Mouse (Mus musculus) left cerebral cortex, postnatal 36 days (tissue): Measurements from ENCODE around the gene Zfp638. TPM values are rescaled to one million over a fixed set of nuclear protein-coding genes. Genes with fewer than 3 reads are reported as not detected.
"Not testable (repeated sequence)": the region's sequence is repeated elsewhere in the genome, so short reads cannot be mapped to it uniquely, and the experiment has no call there.

Experiments
- DNase-seq, 2 experiments: peaks; one replicate each; pipeline ENCODE4 v3.0.0; 2021 to 2022; ENCODE audit warnings: low spot score in 2 of 2, mixed read lengths in 1 of 2
- intact Hi-C: fragments of 180-260 bp; cut with DNase I; formaldehyde crosslinking; loops from one replicate; pipeline ENCODE4 v1.15.1; 2025
- total RNA-seq, 2 experiments: library from RNA; stranded (reverse); gene quantifications; 2 replicates each; pipeline ENCODE4 v1.2.3; 2021

The Zfp638 gene
- total RNA-seq = 100 to 1,000 TPM; 114 to 154 TPM

- DNase-seq = peak; percentile 95 to 96
- intact Hi-C loops = no loop called here
These were observed at the start of gene Zfp638 for GRCm38 (mm10) chr6:83866954-83867597. TSS of gene Zfp638 (plus strand) at chr6:83867109.

GRCm38 (mm10) chr6:83818996-83819395 is 47.9 kb upstream of the Zfp638 start:
- no peak for DNase-seq
- intact Hi-C loops = no loop called here

GRCm38 (mm10) chr6:83820727-83821515 is 46.0 kb upstream of the Zfp638 start:
- intact Hi-C loops = no loop called here
- DNase-seq = no peak

GRCm38 (mm10) chr6:83821856-83822255 is 45.1 kb upstream of the Zfp638 start:
- intact Hi-C loops = no loop called here
- DNase-seq = no peak

GRCm38 (mm10) chr6:83830941-83831605 is 35.8 kb upstream of the Zfp638 start:
- no peak for DNase-seq

GRCm38 (mm10) chr6:83831606-83832123 is 35.2 kb upstream of the Zfp638 start, which contains the start of gene Paip2b:
TSS of gene Paip2b (minus strand) at chr6:83831741.
- DNase-seq = peak; percentile 96 to 99
- intact Hi-C loops = no loop called here

More at GRCm38 (mm10) chr6:83830941-83831605, 35.8 kb upstream of the Zfp638 start:
- intact Hi-C loops = no loop called here

GRCm38 (mm10) chr6:83832393-83832792 is 34.5 kb upstream of the Zfp638 start:
- intact Hi-C loops = not testable (repeated sequence)

GRCm38 (mm10) chr6:83836826-83837225 is 30.1 kb upstream of the Zfp638 start:
- DNase-seq = no peak
- intact Hi-C loops = no loop called here

More at GRCm38 (mm10) chr6:83832393-83832792, 34.5 kb upstream of the Zfp638 start:
- not testable (repeated sequence) for DNase-seq

GRCm38 (mm10) chr6:83838046-83838445 is 28.9 kb upstream of the Zfp638 start:
- intact Hi-C loops = no loop called here
- DNase-seq = no peak

- DNase-seq = no peak
- intact Hi-C loops = no loop called here
These were observed 26.8 kb upstream of the Zfp638 start for GRCm38 (mm10) chr6:83840086-83840485.

- DNase-seq = no peak
- intact Hi-C loops = no loop called here
These were observed 22.0 kb upstream of the Zfp638 start for GRCm38 (mm10) chr6:83844913-83845312.

GRCm38 (mm10) chr6:83846141-83846540 is 20.8 kb upstream of the Zfp638 start:
- intact Hi-C loops = no loop called here
- DNase-seq = no peak

- intact Hi-C loops = no loop called here
- DNase-seq = no peak
These were observed 17.5 kb upstream of the Zfp638 start for GRCm38 (mm10) chr6:83849446-83849845.

GRCm38 (mm10) chr6:83857476-83857875 is 9.4 kb upstream of the Zfp638 start:
- intact Hi-C loops = no loop called here
- DNase-seq = no peak

GRCm38 (mm10) chr6:83860033-83860432 is 6.9 kb upstream of the Zfp638 start:
- intact Hi-C loops = no loop called here
- DNase-seq = no peak

GRCm38 (mm10) chr6:83863538-83863937 is 3.4 kb upstream of the Zfp638 start:
- DNase-seq = no peak
- intact Hi-C loops = no loop called here

- no peak for DNase-seq
- intact Hi-C loops = no loop called here
These were observed 486 bp upstream of the Zfp638 start for GRCm38 (mm10) chr6:83866423-83866822.

GRCm38 (mm10) chr6:83867598-83868585 is 983 bp downstream of the Zfp638 start:
- intact Hi-C loops = no loop called here
- DNase-seq = peak; percentile 45 to 52

- peak in 1 of 2 experiments; percentile 19 for DNase-seq
- intact Hi-C loops = loop anchor here (1.0 to 5.0 kb wide), 2 partner anchors 32 to 181 kb away; no protein-coding TSS in a partner anchor
These were observed 12.9 kb downstream of the Zfp638 start for GRCm38 (mm10) chr6:83879815-83880214.
